Mouse (Mus musculus): ENCODE data around the gene Mad2l2.

DNA sequence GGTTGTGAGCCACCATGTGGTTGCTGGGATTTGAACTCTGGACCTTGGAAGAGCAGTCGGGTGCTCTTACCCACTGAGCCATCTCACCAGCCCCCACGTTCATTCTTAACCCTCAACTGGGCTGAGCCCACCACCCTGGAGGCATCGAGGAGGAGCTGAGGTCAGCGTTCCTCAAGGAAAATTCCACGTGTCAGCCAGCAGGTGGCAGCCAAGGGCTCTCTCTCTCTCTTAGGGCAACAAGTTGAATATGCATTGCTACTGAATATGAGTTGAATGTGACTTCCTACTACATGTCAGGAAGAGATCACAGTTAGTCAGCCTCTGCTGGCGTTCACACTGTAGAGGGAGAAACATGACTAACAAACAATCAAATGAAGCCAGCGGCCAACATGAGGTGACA is 38.1 kb downstream of the Mad2l2 start:
- TF ChIP-seq CTCF (IDR thresholded peaks at IDR 0.05; ENCODE audit: extremely low read depth, insufficient read depth, insufficient read length, insufficient replicate concordance): peak; percentile 81
- TF ChIP-seq POLR2A (IDR thresholded peaks at IDR 0.05; ENCODE audit: low read depth, low read length): no peak
